Mouse (Mus musculus) thymus, adult 2 months (tissue): ENCODE measurements around the gene Gm10799.

ENCODE experiments used
- CTCF ChIP-seq: fragments of 200-500 bp; IDR thresholded peaks from 2 replicates; pipeline ENCODE4 v1.5.1; 2012; ENCODE audit warnings: mild to moderate bottlenecking, control low read depth, low read length, moderate library complexity, borderline replicate concordance; ENCODE audit not compliant: control insufficient read depth, poor library complexity, insufficient read depth; ENCODE audit errors: extremely low read depth
- POLR2A ChIP-seq: fragments of 200-500 bp; IDR thresholded peaks from 2 replicates; pipeline ENCODE4 v1.6.1; 2012; ENCODE audit warnings: mild to moderate bottlenecking, low read length, control low read depth, moderate library complexity; ENCODE audit not compliant: control insufficient read depth, poor library complexity, insufficient read depth; ENCODE audit errors: extremely low read depth

DNA sequence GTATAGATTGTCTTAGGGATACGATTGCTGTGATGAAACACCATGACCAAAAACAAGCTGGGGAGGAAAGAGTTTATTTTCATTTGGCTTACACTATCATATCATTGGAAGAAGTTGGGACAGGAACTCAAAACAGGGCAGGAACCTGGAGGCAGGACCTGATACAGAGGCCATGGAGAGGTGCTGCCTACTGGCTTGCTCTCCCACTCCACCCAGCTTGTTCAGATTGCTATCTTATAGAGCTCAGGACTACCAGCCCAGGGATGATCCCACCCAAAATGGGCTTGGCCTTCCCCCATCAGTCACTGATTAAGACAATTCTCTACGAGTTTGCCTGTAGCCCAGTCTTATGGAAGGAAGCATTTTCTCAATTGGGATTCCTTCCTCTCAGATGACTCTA, 4.2 kb downstream of the Gm10799 start:
- TF ChIP-seq POLR2A = no peak
- no peak for TF ChIP-seq CTCF
